Mouse (Mus musculus) testis, adult 2 months (tissue): ENCODE results near the gene Soga1.

ENCODE experiments used
- CTCF ChIP-seq: fragments of 200-500 bp; IDR thresholded peaks from 2 replicates; pipeline ENCODE4 v1.5.1; 2012; ENCODE audit warnings: low read depth, mild to moderate bottlenecking, inconsistent platforms, low read length, moderate library complexity; ENCODE audit not compliant: control insufficient read depth, insufficient read depth, insufficient replicate concordance
- POLR2A ChIP-seq: fragments of 200-500 bp; IDR thresholded peaks from 2 replicates; pipeline ENCODE4 v1.6.1; 2012; ENCODE audit warnings: low read depth, mild to moderate bottlenecking, inconsistent platforms, low read length, moderate library complexity; ENCODE audit not compliant: control insufficient read depth

DNA sequence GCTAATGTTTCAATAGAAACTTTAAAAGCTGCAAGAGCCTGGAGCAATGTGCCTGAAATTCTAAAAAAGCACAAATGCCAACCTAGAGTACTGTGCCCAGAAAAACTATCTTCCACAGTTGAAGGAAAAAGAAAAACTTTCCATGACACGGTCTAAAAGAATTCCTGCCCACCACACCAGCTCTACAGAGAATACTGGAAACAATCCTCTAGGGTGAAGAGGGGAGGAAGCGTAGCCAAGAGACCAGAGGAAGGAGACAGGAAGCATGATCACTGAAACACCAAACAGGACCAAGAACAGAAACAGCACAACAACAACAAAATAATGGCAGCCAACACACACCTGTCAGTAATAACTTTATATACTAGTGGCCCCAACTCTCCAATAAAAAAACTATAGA is 99.0 kb downstream of the Soga1 start:
- TF ChIP-seq POLR2A (no peak), CTCF (no peak)
